Mouse (Mus musculus) forebrain, embryonic 16.5 days (tissue): Measurements from ENCODE around the gene Esrrg. TPM values are rescaled to one million over a fixed set of nuclear protein-coding genes. Genes with fewer than 3 reads are reported as not detected.

ENCODE experiments used
- ATAC-seq: fragments of 200-750 bp; cut with Nextera tagmentation; 2 replicates; pipeline ENCODE4 v1.8.0; 2017; ENCODE audit warnings: mild to moderate bottlenecking, moderate library complexity
- H3K27ac ChIP-seq: fragments of 300-500 bp; sonication (generic); 2 replicates; pipeline ENCODE4 v1.5.1; 2014; ENCODE audit warnings: low read length, control low read depth
- H3K27me3 ChIP-seq: fragments of 300-500 bp; sonication (generic); replicated peaks from 2 replicates; pipeline ENCODE4 v1.6.1; 2014; ENCODE audit warnings: low read length; ENCODE audit not compliant: control insufficient read depth, insufficient read depth
- H3K36me3 ChIP-seq: fragments of 300-500 bp; sonication (generic); 2 replicates; pipeline ENCODE4 v1.6.1; 2014; ENCODE audit not compliant: control insufficient read depth, insufficient read depth
- H3K4me1 ChIP-seq: fragments of 300-500 bp; sonication (generic); replicated peaks from 2 replicates; pipeline ENCODE4 v1.6.1; 2014; ENCODE audit warnings: low read length; ENCODE audit not compliant: control insufficient read depth, insufficient read depth
- H3K4me2 ChIP-seq: fragments of 300-500 bp; sonication (generic); 2 replicates; pipeline ENCODE4 v1.6.1; 2014; ENCODE audit warnings: mild to moderate bottlenecking, low read length, control low read depth
- H3K4me3 ChIP-seq: fragments of 300-500 bp; sonication (generic); replicated peaks from 2 replicates; pipeline ENCODE4 v1.5.1; 2014; ENCODE audit warnings: mild to moderate bottlenecking, low read length, control low read depth
- H3K9ac ChIP-seq: fragments of 300-500 bp; sonication (generic); replicated peaks from 2 replicates; pipeline ENCODE4 v1.6.1; 2014; ENCODE audit warnings: low read depth, low read length, control low read depth
- H3K9me3 ChIP-seq: fragments of 300-500 bp; sonication (generic); 2 replicates; pipeline ENCODE4 v1.6.1; 2016; ENCODE audit warnings: low read length; ENCODE audit not compliant: control insufficient read depth
- WGBS: fragments of 180-500 bp; shearing (Covaris S2); extraction: QIAGEN DNeasy Blood & Tissue Kit; methylation state at CpG from one replicate; pipeline ENCODE4 v1.1.7; 2014; 5-methylcytosine and 5-hydroxymethylcytosine counted together
- polyA plus RNA-seq: library from polyadenylated mRNA; unstranded; fragments of >200 nt; fragmentation: Nextera tagmentation; extraction: Ambion mirVana; gene quantifications from 2 replicates; pipeline ENCODE4 v1.2.1, GENCODE M21; 2015

Gene Esrrg
- polyA plus RNA-seq, 1 experiment from 2014 or later: 11.2 TPM

- no peak for ATAC-seq
- 54% methylated on average over 2 of the region's 2 CpGs for WGBS
- no peaks in the 10 kb centered on the region for H3K9me3 ChIP-seq
Measured at GRCm38 (mm10) chr1:188153665-188154064, 545.1 kb downstream of the Esrrg start.

GRCm38 (mm10) chr1:188154466-188155110 lies 546.0 kb downstream of the Esrrg start:
- Histone ChIP-seq H3K9ac (peak overlapping the region; percentile 40), H3K27me3 (0 out of 2 replicates have a peak, but pooled peaks cover 3% of the 10 kb centered on the region), H3K27ac (peak overlapping the region; percentile 19; the same call in 1 of the 2 replicates), H3K4me1 (peaks cover 11% of the 10 kb centered on the region; the same call in 1 of the 2 replicates), H3K4me2 (peak overlapping the region; percentile 52), H3K9me3 (no peaks in the 10 kb centered on the region), H3K4me3 (peak overlapping the region; percentile 25), H3K36me3 (no peaks in the 10 kb centered on the region)
- 3% methylated on average over 14 of the region's 14 CpGs for WGBS
- ATAC-seq: peak; percentile 78

More at GRCm38 (mm10) chr1:188153665-188154064, 545.1 kb downstream of the Esrrg start:
- no peaks in the 10 kb centered on the region for H3K36me3 ChIP-seq
- peaks cover 11% of the 10 kb centered on the region; the same call in 1 of the 2 replicates for H3K4me1 ChIP-seq
- H3K4me3 ChIP-seq: no peak overlapping the region
- H3K4me2 ChIP-seq: no peak overlapping the region
- no peak overlapping the region for H3K9ac ChIP-seq
- 0 out of 2 replicates have a peak, but pooled peaks cover 3% of the 10 kb centered on the region for H3K27me3 ChIP-seq
- H3K27ac ChIP-seq: no peak overlapping the region

- peak; percentile 39; the same call in 1 of the 2 replicates for ATAC-seq
- H3K27ac ChIP-seq: no peak overlapping the region
- no peak overlapping the region for H3K9ac ChIP-seq
- no peak overlapping the region for H3K4me3 ChIP-seq
- H3K36me3 ChIP-seq: no peaks in the 10 kb centered on the region
- H3K4me2 ChIP-seq: peak overlapping the region; percentile 52
- H3K27me3 ChIP-seq: no peaks in the 10 kb centered on the region
- 47% methylated on average over 22 of the region's 22 CpGs for WGBS
- no peaks in the 10 kb centered on the region for H3K9me3 ChIP-seq
- peaks cover 11% of the 10 kb centered on the region; the same call in 1 of the 2 replicates for H3K4me1 ChIP-seq
Measured at GRCm38 (mm10) chr1:188155135-188155779, 546.7 kb downstream of the Esrrg start.

- no peaks in the 10 kb centered on the region for H3K36me3 ChIP-seq
- H3K9ac ChIP-seq: no peak overlapping the region
- WGBS: 97% methylated on average over 5 of the region's 5 CpGs
- no peaks in the 10 kb centered on the region for H3K9me3 ChIP-seq
- ATAC-seq: no peak
- H3K27me3 ChIP-seq: no peaks in the 10 kb centered on the region
- H3K4me1 ChIP-seq: peaks cover 11% of the 10 kb centered on the region; the same call in 1 of the 2 replicates
- no peak overlapping the region for H3K4me3 ChIP-seq
- no peak overlapping the region for H3K27ac ChIP-seq
- no peak overlapping the region for H3K4me2 ChIP-seq
Measured at GRCm38 (mm10) chr1:188156520-188156919, 547.9 kb downstream of the Esrrg start.

- no peak for ATAC-seq
- no peak overlapping the region for H3K4me3 ChIP-seq
- no peak overlapping the region for H3K4me2 ChIP-seq
- no peaks in the 10 kb centered on the region for H3K36me3 ChIP-seq
- no peak overlapping the region for H3K9ac ChIP-seq
- WGBS: 83% methylated on average over 7 of the region's 7 CpGs
- no peaks in the 10 kb centered on the region for H3K27me3 ChIP-seq
- H3K4me1 ChIP-seq: peaks cover 11% of the 10 kb centered on the region; the same call in 1 of the 2 replicates
- no peaks in the 10 kb centered on the region for H3K9me3 ChIP-seq
- H3K27ac ChIP-seq: no peak overlapping the region
Measured at GRCm38 (mm10) chr1:188157237-188157955, 548.8 kb downstream of the Esrrg start.

- H3K4me1 ChIP-seq: peaks cover 11% of the 10 kb centered on the region; the same call in 1 of the 2 replicates
- H3K4me2 ChIP-seq: no peak overlapping the region
- no peaks in the 10 kb centered on the region for H3K27me3 ChIP-seq
- H3K9ac ChIP-seq: no peak overlapping the region
- H3K27ac ChIP-seq: no peak overlapping the region
- no peaks in the 10 kb centered on the region for H3K9me3 ChIP-seq
- 77% methylated on average over 1 of the region's 1 CpGs for WGBS
- no peak overlapping the region for H3K4me3 ChIP-seq
- no peak for ATAC-seq
- no peaks in the 10 kb centered on the region for H3K36me3 ChIP-seq
Measured at GRCm38 (mm10) chr1:188158675-188159074, 550.1 kb downstream of the Esrrg start.

- Histone ChIP-seq H3K27ac (no peak overlapping the region), H3K4me2 (no peak overlapping the region), H3K4me3 (no peak overlapping the region), H3K9ac (no peak overlapping the region), H3K27me3 (no peaks in the 10 kb centered on the region), H3K36me3 (no peaks in the 10 kb centered on the region), H3K4me1 (peaks cover 8% of the 10 kb centered on the region; the same call in 1 of the 2 replicates), H3K9me3 (no peaks in the 10 kb centered on the region)
- 91% methylated on average over 2 of the region's 2 CpGs for WGBS
- ATAC-seq: no peak
Measured at GRCm38 (mm10) chr1:188159108-188159507, 550.5 kb downstream of the Esrrg start.

- H3K4me2 ChIP-seq: no peak overlapping the region
- no peak overlapping the region for H3K4me3 ChIP-seq
- no peak for ATAC-seq
- H3K9ac ChIP-seq: no peak overlapping the region
- no peaks in the 10 kb centered on the region for H3K4me1 ChIP-seq
- no peaks in the 10 kb centered on the region for H3K27me3 ChIP-seq
- no peaks in the 10 kb centered on the region for H3K9me3 ChIP-seq
- H3K36me3 ChIP-seq: no peaks in the 10 kb centered on the region
- no peak overlapping the region for H3K27ac ChIP-seq
Measured at GRCm38 (mm10) chr1:188163058-188163457, 554.5 kb downstream of the Esrrg start.

GRCm38 (mm10) chr1:188164251-188164650 lies 555.7 kb downstream of the Esrrg start:
- Histone ChIP-seq H3K4me1 (no peaks in the 10 kb centered on the region), H3K9me3 (no peaks in the 10 kb centered on the region), H3K36me3 (no peaks in the 10 kb centered on the region), H3K9ac (no peak overlapping the region), H3K27ac (no peak overlapping the region), H3K4me2 (no peak overlapping the region), H3K4me3 (no peak overlapping the region), H3K27me3 (no peaks in the 10 kb centered on the region)
- 58% methylated on average over 6 of the region's 6 CpGs for WGBS
- ATAC-seq: no peak
